Mouse (Mus musculus) liver, postnatal 0 days (tissue): ENCODE data around the gene Rps4x.

Experiments used
- CTCF ChIP-seq: sonication (generic); IDR thresholded peaks from 2 replicates; pipeline ENCODE4 v1.5.1; 2016; ENCODE audit warnings: antibody characterized with exemption, low read depth
- EP300 ChIP-seq: IDR thresholded peaks from 2 replicates; pipeline ENCODE4 v1.6.1; 2016; ENCODE audit warnings: antibody characterized with exemption, low read depth, mild to moderate bottlenecking

DNA sequence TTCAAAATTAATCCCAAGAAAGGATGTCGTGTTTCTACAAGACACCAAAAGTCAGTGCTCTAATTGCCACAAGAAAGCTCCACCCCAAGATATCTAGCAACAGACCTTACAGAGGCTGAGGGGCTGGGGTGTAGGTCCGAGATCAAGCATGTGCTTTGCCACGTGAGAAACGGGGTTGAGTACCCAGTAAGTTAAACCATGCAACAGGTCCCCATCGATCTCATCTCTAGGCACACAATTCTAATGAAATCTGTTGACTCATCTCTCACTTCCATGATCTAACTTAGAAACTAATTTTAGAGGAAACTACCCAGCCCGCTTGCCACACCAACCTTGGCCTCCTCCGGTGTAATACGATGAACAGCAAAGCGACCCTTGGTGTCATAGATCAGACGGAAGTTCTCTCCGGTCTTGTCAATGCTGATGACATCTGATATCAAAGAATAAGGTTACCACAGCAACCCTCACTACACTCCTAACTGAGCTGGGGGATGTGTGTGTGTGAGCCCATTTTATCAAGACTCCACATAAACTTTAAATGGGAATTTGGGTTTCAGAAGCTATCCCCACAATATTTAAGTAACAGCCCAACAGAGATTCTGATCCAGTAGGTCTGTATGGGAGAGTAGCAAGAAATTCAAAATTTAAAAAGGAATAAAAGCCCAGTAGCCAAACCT, 2.0 kb downstream of the Rps4x start:
- TF ChIP-seq CTCF (no peak), EP300 (no peak)
